Mouse (Mus musculus) ES-E14 (cell line): ENCODE results near the gene Pla2g12b.

Experiments
- CHD2 ChIP-seq: IDR thresholded peaks from 2 replicates; pipeline ENCODE4 v1.6.1; 2014; ENCODE audit warnings: mild to moderate bottlenecking, low read depth, low read length, inconsistent platforms
- HCFC1 ChIP-seq: IDR thresholded peaks from 2 replicates; pipeline ENCODE4 v1.6.1; 2012; ENCODE audit warnings: low read length, inconsistent platforms, borderline replicate concordance; ENCODE audit not compliant: insufficient read depth
- MAFK ChIP-seq: IDR thresholded peaks from 2 replicates; pipeline ENCODE4 v1.6.1; 2014; ENCODE audit warnings: mild to moderate bottlenecking, low read depth, low read length, inconsistent platforms; ENCODE audit not compliant: insufficient read depth
- ZC3H11A ChIP-seq: IDR thresholded peaks from 2 replicates; pipeline ENCODE4 v1.6.1; 2012; ENCODE audit warnings: low read depth, mild to moderate bottlenecking, inconsistent platforms, low read length, borderline replicate concordance
- ZNF384 ChIP-seq: IDR thresholded peaks from 2 replicates; pipeline ENCODE4 v1.6.1; 2012; ENCODE audit warnings: low read depth, low read length, inconsistent platforms

DNA sequence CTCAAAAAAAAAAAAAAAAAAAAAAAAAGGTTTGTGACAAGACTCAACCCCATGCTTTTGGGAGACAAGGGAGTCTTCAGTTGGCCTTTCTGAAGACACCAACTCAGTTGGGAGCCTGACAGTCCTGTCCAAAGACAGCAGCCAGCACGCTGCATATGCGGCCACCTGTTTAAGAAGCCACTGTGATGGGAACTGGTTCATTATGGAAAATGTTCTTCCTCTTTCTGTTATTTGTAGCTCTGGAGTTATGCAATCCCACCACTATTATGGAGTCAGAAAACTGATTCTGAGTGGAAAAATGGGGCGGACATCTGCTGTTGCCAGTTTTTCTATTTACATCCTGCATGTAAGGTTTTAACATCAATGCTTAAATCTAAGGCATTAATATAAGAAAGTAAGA lies 13.8 kb upstream of the Pla2g12b start:
- no peak for TF ChIP-seq HCFC1
- no peak for TF ChIP-seq ZC3H11A
- TF ChIP-seq ZNF384: no peak
- TF ChIP-seq CHD2: no peak
- no peak for TF ChIP-seq MAFK
